Mouse (Mus musculus): Measurements from ENCODE around the gene Gm17783. TPM values are rescaled to one million over a fixed set of nuclear protein-coding genes. Genes with fewer than 3 reads are reported as not detected.

Gene Gm17783
- total and polyA plus RNA-seq, 3 experiments = not detected

DNA sequence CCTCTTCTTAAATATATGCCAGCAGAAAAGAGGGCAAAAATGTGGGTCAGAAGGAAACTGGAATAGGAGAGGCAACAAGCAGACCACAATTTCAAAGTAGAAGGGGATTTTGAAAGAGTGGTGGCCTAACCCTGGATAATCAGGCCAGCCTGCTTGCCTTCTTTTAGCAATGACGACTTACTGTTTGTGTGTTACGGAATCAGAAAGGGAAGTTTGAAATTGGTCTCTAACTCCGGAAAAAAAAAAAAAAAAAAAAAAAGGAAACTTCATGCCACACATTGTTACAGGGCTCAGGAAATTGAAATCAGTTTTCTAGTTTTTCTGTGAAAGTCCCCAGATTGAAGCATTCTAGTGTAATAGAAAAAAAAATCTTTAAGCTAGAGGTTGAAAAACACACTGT, 29.9 kb upstream of the Gm17783 start:
- Histone ChIP-seq H3K79me2 (ENCODE audit: control insufficient read depth, insufficient read depth, low read length, poor library complexity) (no peaks in the 10 kb centered on the region), H3K27me3 (ENCODE audit: control insufficient read depth in 1 of 2, insufficient read depth in 2 of 2, low read length in 2 of 2) (no peaks in the 10 kb centered on the region; a peak in 1 of 4 replicates), H3K9ac (ENCODE audit: control insufficient read depth, low read depth, low read length, poor library complexity, severe bottlenecking) (no peak overlapping the region), H3K4me1 (ENCODE audit: control insufficient read depth in 1 of 2, insufficient read depth in 2 of 2, low read length in 2 of 2) (no peaks in the 10 kb centered on the region), H3K27ac (ENCODE audit: control insufficient read depth, low read depth, low read length) (no peak overlapping the region), H3K4me3 (ENCODE audit: control insufficient read depth in 1 of 2, insufficient read depth in 1 of 2, low read depth in 2 of 2, low read length in 2 of 2) (no peak overlapping the region), H3K9me3 (replicated peaks; ENCODE audit: insufficient read depth, low read length) (no peaks in the 10 kb centered on the region), H3K36me3 (ENCODE audit: control insufficient read depth in 1 of 2, insufficient read depth in 2 of 2, low read length in 2 of 2) (no peaks in the 10 kb centered on the region)
- no peak for DNase-seq (ENCODE audit: low read depth, low spot score)
- no peak for TF ChIP-seq CTCF (IDR thresholded peaks at IDR 0.05 in 2 of 3, conservative IDR thresholded peaks at IDR 0.05 in 1 of 3; ENCODE audit: control insufficient read depth in 1 of 3, insufficient read depth in 1 of 3, low read depth in 2 of 3, low read length in 3 of 3, poor library complexity in 1 of 3, severe bottlenecking in 1 of 3)
- TF ChIP-seq MYC (IDR thresholded peaks at IDR 0.05; ENCODE audit: low read depth, low read length) = no peak
- no peak for TF ChIP-seq GATA1 (IDR thresholded peaks at IDR 0.05; ENCODE audit: low read depth, low read length)
- no peak for TF ChIP-seq USF2 (IDR thresholded peaks at IDR 0.05; ENCODE audit: borderline replicate concordance in 1 of 2, insufficient read depth in 1 of 2, low read depth in 1 of 2, low read length in 2 of 2)
- TF ChIP-seq CHD2 (IDR thresholded peaks at IDR 0.05; ENCODE audit: low read length) = no peak
- TF ChIP-seq MAX (IDR thresholded peaks at IDR 0.05; ENCODE audit: low read length) = no peak
- TF ChIP-seq POLR2A (IDR thresholded peaks at IDR 0.05; ENCODE audit: control insufficient read depth in 1 of 2, insufficient read depth in 1 of 2, low read depth in 1 of 2, low read length in 2 of 2, poor library complexity in 1 of 2) = no peak
- TF ChIP-seq KAT2A (conservative IDR thresholded peaks at IDR 0.05; ENCODE audit: low read depth, low read length) = no peak
- TF ChIP-seq NELFE (IDR thresholded peaks at IDR 0.05; ENCODE audit: low read depth, low read length) = no peak

GRCm38 (mm10) chr16:45551579-45551978, 19.7 kb upstream of the Gm17783 start:
- no peaks in the 10 kb centered on the region for H3K79me2 ChIP-seq (ENCODE audit: control insufficient read depth, insufficient read depth, low read length, poor library complexity)
- H3K9ac ChIP-seq (ENCODE audit: control insufficient read depth, low read depth, low read length, poor library complexity, severe bottlenecking) = no peak overlapping the region
- H3K4me1 ChIP-seq (ENCODE audit: control insufficient read depth in 1 of 2, insufficient read depth in 2 of 2, low read length in 2 of 2) = no peaks in the 10 kb centered on the region
- DNase-seq (ENCODE audit: low read depth, low spot score) = no peak
- no peak overlapping the region for H3K4me3 ChIP-seq (ENCODE audit: control insufficient read depth in 1 of 2, insufficient read depth in 1 of 2, low read depth in 2 of 2, low read length in 2 of 2)
- H3K27me3 ChIP-seq (ENCODE audit: control insufficient read depth in 1 of 2, insufficient read depth in 2 of 2, low read length in 2 of 2) = no peaks in the 10 kb centered on the region
- H3K27ac ChIP-seq (ENCODE audit: control insufficient read depth, low read depth, low read length) = no peak overlapping the region
- no peaks in the 10 kb centered on the region for H3K36me3 ChIP-seq (ENCODE audit: control insufficient read depth in 1 of 2, insufficient read depth in 2 of 2, low read length in 2 of 2)
- no peak for TF ChIP-seq CHD1 (IDR thresholded peaks at IDR 0.05; ENCODE audit: low read depth, low read length)
- no peak for TF ChIP-seq MAZ (IDR thresholded peaks at IDR 0.05; ENCODE audit: low read depth, low read length)
- no peak for TF ChIP-seq RCOR1 (IDR thresholded peaks at IDR 0.05; ENCODE audit: low read depth, low read length)
- no peak for TF ChIP-seq MXI1 (IDR thresholded peaks at IDR 0.05; ENCODE audit: low read depth, low read length)
- no peak for TF ChIP-seq GATA1 (IDR thresholded peaks at IDR 0.05; ENCODE audit: low read depth, low read length)
- no peak for TF ChIP-seq GABPA (IDR thresholded peaks at IDR 0.05; ENCODE audit: low read depth, low read length)
- no peaks in the 10 kb centered on the region for H3K9me3 ChIP-seq (replicated peaks; ENCODE audit: insufficient read depth, low read length)

GRCm38 (mm10) chr16:45547982-45548381, 16.1 kb upstream of the Gm17783 start:
- Histone ChIP-seq H3K79me2 (ENCODE audit: control insufficient read depth, insufficient read depth, low read length, poor library complexity) (no peaks in the 10 kb centered on the region), H3K36me3 (ENCODE audit: control insufficient read depth in 1 of 2, insufficient read depth in 2 of 2, low read length in 2 of 2) (no peaks in the 10 kb centered on the region), H3K9me3 (replicated peaks; ENCODE audit: insufficient read depth, low read length) (no peaks in the 10 kb centered on the region), H3K27ac (ENCODE audit: control insufficient read depth, low read depth, low read length) (no peak overlapping the region), H3K4me1 (ENCODE audit: control insufficient read depth in 1 of 2, insufficient read depth in 2 of 2, low read length in 2 of 2) (no peaks in the 10 kb centered on the region), H3K27me3 (ENCODE audit: control insufficient read depth in 1 of 2, insufficient read depth in 2 of 2, low read length in 2 of 2) (no peaks in the 10 kb centered on the region), H3K4me3 (ENCODE audit: control insufficient read depth in 1 of 2, insufficient read depth in 1 of 2, low read depth in 2 of 2, low read length in 2 of 2) (no peak overlapping the region), H3K9ac (ENCODE audit: control insufficient read depth, low read depth, low read length, poor library complexity, severe bottlenecking) (no peak overlapping the region)
- TF ChIP-seq MYC (IDR thresholded peaks at IDR 0.05; ENCODE audit: low read depth, low read length) (no peak), MEF2A (IDR thresholded peaks at IDR 0.05; ENCODE audit: extremely low read depth, insufficient replicate concordance, low read depth, low read length, poor library complexity, severe bottlenecking) (no peak)
- DNase-seq (ENCODE audit: low read depth, low spot score) = no peak
